Mouse (Mus musculus): ENCODE data around the gene Hist1h2bg.

DNA sequence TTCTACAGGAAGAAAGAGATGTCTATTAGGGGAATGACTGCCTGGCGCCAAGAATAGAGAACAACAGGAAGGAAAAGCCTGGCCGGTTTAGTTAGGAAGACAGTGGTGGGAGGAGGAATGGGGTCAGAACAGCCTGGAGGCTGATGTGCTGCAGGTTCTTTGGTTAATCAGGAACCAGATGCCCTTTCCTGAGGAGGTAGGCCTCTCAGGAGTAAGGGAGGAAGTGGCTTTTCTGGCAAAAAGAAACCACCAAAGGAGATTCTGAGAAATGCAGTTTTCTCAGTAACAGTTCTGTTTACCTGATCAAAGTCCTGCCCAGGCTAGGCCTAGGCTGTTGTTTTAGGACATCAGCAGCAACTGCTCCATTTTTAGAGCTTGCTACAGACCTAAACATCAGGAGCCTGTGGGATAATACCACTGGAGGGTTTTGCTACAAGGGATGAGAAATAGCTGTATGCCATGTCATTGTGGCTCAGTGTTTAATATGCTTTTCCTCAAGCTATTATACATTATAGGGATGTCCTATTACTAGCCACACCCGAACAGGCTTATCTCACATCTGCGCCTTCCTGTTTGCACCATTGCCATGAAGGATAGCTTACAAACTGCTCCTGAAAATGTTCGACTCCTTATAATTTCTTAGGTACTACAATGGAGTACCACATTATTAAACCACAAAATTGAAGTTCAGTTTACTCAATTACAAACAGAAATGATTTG, 22.0 kb downstream of the Hist1h2bg start:
- TF ChIP-seq MAZ (IDR thresholded peaks at IDR 0.05; ENCODE audit: low read depth, low read length) (no peak), RCOR1 (IDR thresholded peaks at IDR 0.05; ENCODE audit: low read depth, low read length) (0 out of 2 replicates have a peak, but pooled peaks have one; percentile 9), E2F4 (IDR thresholded peaks at IDR 0.05; ENCODE audit: borderline replicate concordance, low read depth, low read length) (no peak), CTCF (IDR thresholded peaks at IDR 0.05 in 2 of 3, conservative IDR thresholded peaks at IDR 0.05 in 1 of 3; ENCODE audit: control insufficient read depth in 1 of 3, insufficient read depth in 1 of 3, low read depth in 2 of 3, low read length in 3 of 3, poor library complexity in 1 of 3, severe bottlenecking in 1 of 3) (no peak), GATA1 (IDR thresholded peaks at IDR 0.05; ENCODE audit: low read depth, low read length) (peak; percentile 66; the same call in 1 of the 2 replicates), TCF12 (IDR thresholded peaks at IDR 0.05; ENCODE audit: low read depth, low read length) (no peak), MYC (IDR thresholded peaks at IDR 0.05; ENCODE audit: low read depth, low read length) (no peak), ZNF384 (IDR thresholded peaks at IDR 0.05; ENCODE audit: low read depth, low read length) (no peak)
